Mouse (Mus musculus) neural tube, embryonic 15.5 days (tissue): ENCODE results near the gene Nrp2. TPM values are rescaled to one million over a fixed set of nuclear protein-coding genes. Genes with fewer than 3 reads are reported as not detected.

Experiments
- ATAC-seq: fragments of 200-750 bp; cut with Nextera tagmentation; 2 replicates; pipeline ENCODE4 v1.8.0; 2017; ENCODE audit warnings: mild to moderate bottlenecking, moderate TSS enrichment, moderate library complexity; ENCODE audit not compliant: low FRiP score
- H3K27ac ChIP-seq: fragments of 300-500 bp; sonication (generic); replicated peaks from 2 replicates; pipeline ENCODE4 v1.5.1; 2015; ENCODE audit warnings: mild to moderate bottlenecking, inconsistent platforms
- H3K27me3 ChIP-seq: fragments of 300-500 bp; sonication (generic); replicated peaks from 2 replicates; pipeline ENCODE4 v1.6.1; 2015; ENCODE audit warnings: inconsistent platforms
- H3K36me3 ChIP-seq: fragments of 300-500 bp; sonication (generic); 2 replicates; pipeline ENCODE4 v1.6.1; 2015; ENCODE audit warnings: inconsistent platforms
- H3K4me1 ChIP-seq: fragments of 300-500 bp; sonication (generic); 2 replicates; pipeline ENCODE4 v1.6.1; 2015; ENCODE audit warnings: inconsistent platforms
- H3K4me2 ChIP-seq: fragments of 300-500 bp; sonication (generic); 2 replicates; pipeline ENCODE4 v1.6.1; 2015; ENCODE audit warnings: inconsistent platforms, mild to moderate bottlenecking, moderate library complexity
- H3K4me3 ChIP-seq: fragments of 300-500 bp; sonication (generic); replicated peaks from 2 replicates; pipeline ENCODE4 v1.5.1; 2015; ENCODE audit warnings: mild to moderate bottlenecking, inconsistent platforms
- H3K9ac ChIP-seq: fragments of 300-500 bp; sonication (generic); replicated peaks from 2 replicates; pipeline ENCODE4 v1.6.1; 2015; ENCODE audit warnings: mild to moderate bottlenecking, inconsistent platforms
- H3K9me3 ChIP-seq: fragments of 300-500 bp; sonication (generic); replicated peaks from 2 replicates; pipeline ENCODE4 v1.6.1; 2016; ENCODE audit warnings: inconsistent platforms
- WGBS: fragments of 180-500 bp; shearing (Covaris S2); methylation state at CpG from one replicate; pipeline ENCODE4 v1.1.7; 2015; ENCODE audit warnings: mixed read lengths; 5-methylcytosine and 5-hydroxymethylcytosine counted together
- polyA plus RNA-seq: library from polyadenylated mRNA; unstranded; fragments of >200 nt; fragmentation: Nextera tagmentation; extraction: Ambion mirVana; gene quantifications from 2 replicates; pipeline ENCODE4 v1.2.1, GENCODE M21; 2015

The Nrp2 gene
- polyA plus RNA-seq, 1 experiment from 2014 or later, result 35.6 TPM

DNA sequence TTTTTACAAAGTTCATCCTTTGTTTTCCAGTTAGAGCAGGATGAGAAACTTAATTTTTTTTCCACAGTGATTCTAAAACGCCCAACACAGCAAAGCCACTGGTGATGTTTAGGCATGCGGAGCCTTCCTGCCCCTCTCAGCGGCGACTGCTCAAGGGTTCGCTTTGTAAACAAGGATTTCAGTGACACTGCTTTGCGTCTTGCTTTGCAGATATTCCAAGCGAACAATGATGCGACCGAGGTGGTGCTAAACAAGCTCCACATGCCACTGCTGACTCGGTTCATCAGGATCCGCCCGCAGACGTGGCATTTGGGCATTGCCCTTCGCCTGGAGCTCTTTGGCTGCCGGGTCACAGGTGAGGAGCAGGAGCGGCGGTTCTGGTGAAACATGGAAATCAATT lies 57.5 kb downstream of the Nrp2 start:
- no peaks in the 10 kb centered on the region for H3K4me1 ChIP-seq
- H3K27ac ChIP-seq, result no peak overlapping the region
- no peak for ATAC-seq
- no peak overlapping the region for H3K4me3 ChIP-seq
- 87% methylated on average over 17 of the region's 17 CpGs for WGBS
- H3K4me2 ChIP-seq, result no peak overlapping the region
- H3K9ac ChIP-seq, result no peak overlapping the region
- peaks cover 18% of the 10 kb centered on the region for H3K36me3 ChIP-seq
- H3K27me3 ChIP-seq, result no peaks in the 10 kb centered on the region
- no peaks in the 10 kb centered on the region for H3K9me3 ChIP-seq

DNA sequence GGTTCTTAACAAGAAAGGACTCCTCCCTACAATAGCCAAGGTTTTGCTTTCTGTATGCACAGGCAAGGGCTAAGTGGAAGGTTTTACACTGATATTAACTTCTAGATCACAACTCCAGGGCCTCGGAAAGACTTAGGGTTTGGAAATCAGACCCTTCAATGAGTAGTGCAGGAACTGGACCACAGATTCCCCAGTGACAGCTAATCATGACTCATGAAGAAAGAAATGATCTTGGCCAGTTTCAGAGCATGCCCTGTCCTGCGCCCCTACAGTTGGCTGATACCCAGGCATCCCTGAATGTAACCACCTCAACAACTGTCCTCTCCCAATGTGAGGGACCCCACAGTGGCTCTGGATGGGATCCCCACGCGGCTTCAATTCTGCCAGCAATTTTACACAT lies 60.7 kb downstream of the Nrp2 start:
- H3K27me3 ChIP-seq, result no peaks in the 10 kb centered on the region
- H3K4me1 ChIP-seq, result no peaks in the 10 kb centered on the region
- peaks cover 24% of the 10 kb centered on the region for H3K36me3 ChIP-seq
- H3K9me3 ChIP-seq, result no peaks in the 10 kb centered on the region
- no peak overlapping the region for H3K27ac ChIP-seq
- H3K4me3 ChIP-seq, result no peak overlapping the region
- H3K9ac ChIP-seq, result no peak overlapping the region
- WGBS, result 99% methylated on average over 4 of the region's 4 CpGs
- no peak for ATAC-seq
- H3K4me2 ChIP-seq, result no peak overlapping the region

DNA sequence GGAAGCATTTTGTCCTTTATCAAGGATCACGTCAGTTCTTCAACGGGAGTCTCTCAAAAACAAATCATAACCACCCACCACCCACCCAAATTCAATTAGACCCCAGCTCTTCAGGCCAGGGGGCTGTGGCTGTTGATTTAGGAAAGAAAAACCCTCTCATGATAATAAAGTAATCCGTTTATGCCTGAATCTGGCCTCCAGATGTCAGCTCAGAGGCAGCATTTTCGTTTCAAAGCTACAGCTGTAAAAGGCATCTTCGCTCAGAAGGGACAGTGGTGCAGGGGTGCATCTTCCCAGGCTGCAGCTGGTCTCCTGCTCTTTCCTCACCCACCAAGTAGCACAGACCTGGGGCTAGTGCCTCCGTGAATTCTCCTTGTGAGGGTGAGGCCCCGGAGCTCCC lies 62.1 kb downstream of the Nrp2 start:
- no peak for ATAC-seq
- Histone ChIP-seq H3K27me3 (no peaks in the 10 kb centered on the region), H3K27ac (no peak overlapping the region), H3K4me3 (no peak overlapping the region), H3K9me3 (no peaks in the 10 kb centered on the region), H3K9ac (no peak overlapping the region), H3K4me1 (no peaks in the 10 kb centered on the region), H3K36me3 (peaks cover 24% of the 10 kb centered on the region), H3K4me2 (no peak overlapping the region)
- WGBS, result 56% methylated on average over 7 of the region's 7 CpGs

DNA sequence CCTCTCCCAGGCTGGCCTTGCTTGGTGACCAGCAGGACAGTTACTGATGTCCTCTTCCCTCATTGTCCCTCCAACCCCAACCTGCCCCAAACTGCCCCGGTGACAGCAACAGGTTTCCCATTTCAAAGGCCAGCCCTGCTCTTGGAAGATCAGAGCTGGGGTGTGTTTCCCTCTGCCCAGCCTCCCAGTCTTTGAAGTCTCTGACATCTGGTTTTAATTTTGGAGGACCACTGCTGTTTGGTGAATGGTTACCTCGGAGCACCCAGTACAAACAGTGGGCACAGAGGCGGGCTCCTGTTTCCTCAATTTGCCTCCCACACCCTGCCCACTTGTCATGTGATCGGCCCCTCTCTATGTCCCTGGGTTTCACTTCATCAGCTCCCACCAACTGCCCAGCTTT lies 63.7 kb downstream of the Nrp2 start:
- no peak overlapping the region for H3K27ac ChIP-seq
- H3K4me3 ChIP-seq, result no peak overlapping the region
- no peaks in the 10 kb centered on the region for H3K9me3 ChIP-seq
- 38% methylated on average over 4 of the region's 4 CpGs for WGBS
- no peak for ATAC-seq
- no peak overlapping the region for H3K4me2 ChIP-seq
- peaks cover 24% of the 10 kb centered on the region for H3K36me3 ChIP-seq
- H3K9ac ChIP-seq, result no peak overlapping the region
- no peaks in the 10 kb centered on the region for H3K4me1 ChIP-seq
- no peaks in the 10 kb centered on the region for H3K27me3 ChIP-seq

GRCm38 (mm10) chr1:62767611-62768010 lies 64.5 kb downstream of the Nrp2 start:
- no peaks in the 10 kb centered on the region for H3K9me3 ChIP-seq
- no peak for ATAC-seq
- H3K4me2 ChIP-seq, result no peak overlapping the region
- no peak overlapping the region for H3K9ac ChIP-seq
- no peak overlapping the region for H3K27ac ChIP-seq
- no peaks in the 10 kb centered on the region for H3K4me1 ChIP-seq
- H3K36me3 ChIP-seq, result peaks cover 25% of the 10 kb centered on the region
- H3K27me3 ChIP-seq, result no peaks in the 10 kb centered on the region
- no peak overlapping the region for H3K4me3 ChIP-seq
- 88% methylated on average over 9 of the region's 9 CpGs for WGBS

DNA sequence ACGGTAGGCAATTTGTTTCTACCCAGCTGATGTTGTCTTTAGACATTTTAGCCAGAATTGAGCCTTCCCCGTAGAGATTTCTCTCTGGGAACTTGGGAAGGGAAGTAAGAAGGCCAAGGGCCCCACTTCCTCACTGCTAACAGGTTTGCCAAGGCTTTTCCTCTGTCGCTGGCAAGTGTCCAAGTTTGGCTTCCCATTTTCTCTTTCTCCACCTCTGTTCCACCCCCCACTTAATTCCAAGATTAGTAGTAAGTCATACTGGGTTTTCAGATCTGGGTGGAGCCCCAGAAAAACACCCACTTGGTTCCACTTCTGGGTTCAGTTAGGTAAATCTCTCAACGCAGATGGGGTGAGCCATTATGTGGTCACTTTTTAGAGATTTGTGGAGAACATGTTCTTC lies 67.5 kb downstream of the Nrp2 start:
- Histone ChIP-seq H3K9ac (no peak overlapping the region), H3K27ac (no peak overlapping the region), H3K36me3 (peaks cover 12% of the 10 kb centered on the region; the same call in 1 of the 2 replicates), H3K4me1 (0 out of 2 replicates have a peak, but pooled peaks cover 7% of the 10 kb centered on the region), H3K4me3 (no peak overlapping the region), H3K27me3 (no peaks in the 10 kb centered on the region), H3K4me2 (no peak overlapping the region), H3K9me3 (no peaks in the 10 kb centered on the region)
- ATAC-seq, result no peak
- 89% methylated on average over 4 of the region's 4 CpGs for WGBS

- H3K9me3 ChIP-seq, result no peaks in the 10 kb centered on the region
- 85% methylated on average over 4 of the region's 4 CpGs for WGBS
- H3K27me3 ChIP-seq, result no peaks in the 10 kb centered on the region
- ATAC-seq, result no peak
- peaks cover 9% of the 10 kb centered on the region; the same call in 1 of the 2 replicates for H3K36me3 ChIP-seq
- H3K4me1 ChIP-seq, result peaks cover 14% of the 10 kb centered on the region; the same call in 1 of the 2 replicates
- H3K27ac ChIP-seq, result no peak overlapping the region
- no peak overlapping the region for H3K4me3 ChIP-seq
- H3K4me2 ChIP-seq, result no peak overlapping the region
- H3K9ac ChIP-seq, result no peak overlapping the region
Measured at GRCm38 (mm10) chr1:62772391-62772790, 69.3 kb downstream of the Nrp2 start.

DNA sequence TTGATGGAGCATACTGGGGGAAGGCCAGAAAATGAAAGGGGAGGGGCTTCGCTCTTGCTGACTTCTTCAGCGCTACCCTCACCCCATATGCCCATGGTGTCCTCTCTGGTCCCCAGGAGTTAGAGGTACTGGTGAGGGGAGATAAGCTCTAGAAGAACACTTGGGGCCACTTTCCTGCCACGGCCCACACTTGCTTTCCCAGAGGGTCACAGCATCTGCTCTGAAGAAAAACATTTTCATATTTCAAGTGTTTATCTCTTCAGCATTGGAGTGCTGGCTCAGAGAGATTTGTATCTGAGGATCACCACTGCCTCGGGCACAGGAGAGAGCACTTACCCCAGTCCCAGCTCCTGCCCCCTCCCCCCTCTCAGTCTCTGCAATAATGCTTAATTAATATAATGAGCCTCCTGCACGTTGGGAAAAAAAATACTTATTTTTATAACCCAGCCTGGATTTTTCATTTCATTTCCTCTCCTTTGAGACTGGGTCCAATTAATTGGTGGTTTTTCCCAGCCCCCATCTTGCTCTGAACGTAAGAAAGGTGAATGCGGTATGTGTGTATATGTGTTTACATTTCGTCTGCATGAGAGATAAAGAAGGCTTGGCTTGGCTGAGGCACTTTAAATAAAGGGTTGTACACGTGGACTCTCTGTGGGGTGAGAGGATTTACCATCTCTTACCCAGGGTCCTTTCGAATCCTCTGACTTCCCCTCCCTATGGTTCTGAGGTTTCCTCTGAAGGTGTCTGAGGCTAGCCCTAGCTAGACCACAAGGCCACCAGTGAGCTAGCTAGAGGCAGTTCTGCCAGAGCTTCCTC lies 70.2 kb downstream of the Nrp2 start:
- Histone ChIP-seq H3K36me3 (peaks cover 6% of the 10 kb centered on the region; the same call in 1 of the 2 replicates), H3K4me1 (peaks cover 20% of the 10 kb centered on the region), H3K27ac (no peak overlapping the region; the same call in 1 of the 2 replicates), H3K4me2 (no peak overlapping the region), H3K27me3 (no peaks in the 10 kb centered on the region), H3K9me3 (no peaks in the 10 kb centered on the region), H3K9ac (no peak overlapping the region), H3K4me3 (no peak overlapping the region)
- no peak for ATAC-seq
- 72% methylated on average over 10 of the region's 10 CpGs for WGBS

DNA sequence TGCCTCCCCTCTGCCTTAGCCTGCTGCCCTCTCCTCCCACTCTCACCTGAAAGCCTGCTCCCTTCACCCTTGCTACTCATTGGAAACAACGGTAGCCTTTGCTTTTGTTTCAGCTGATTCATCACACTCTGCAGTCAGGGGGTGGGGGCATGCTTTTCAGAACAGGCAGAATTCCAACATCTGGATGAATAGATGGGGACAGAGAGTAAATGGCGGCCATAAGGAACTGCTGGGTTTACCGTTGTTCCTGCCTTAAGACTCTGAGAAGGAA lies 70.8 kb downstream of the Nrp2 start:
- no peaks in the 10 kb centered on the region for H3K9me3 ChIP-seq
- no peak overlapping the region for H3K27ac ChIP-seq
- no peak overlapping the region for H3K9ac ChIP-seq
- no peak overlapping the region for H3K4me3 ChIP-seq
- WGBS, result 45% methylated on average over 3 of the region's 3 CpGs
- no peaks in the 10 kb centered on the region for H3K27me3 ChIP-seq
- no peak for ATAC-seq
- H3K4me2 ChIP-seq, result no peak overlapping the region
- peaks cover 20% of the 10 kb centered on the region for H3K4me1 ChIP-seq
- peaks cover 7% of the 10 kb centered on the region for H3K36me3 ChIP-seq

- H3K4me3 ChIP-seq, result no peak overlapping the region
- peaks cover 14% of the 10 kb centered on the region for H3K36me3 ChIP-seq
- ATAC-seq, result no peak
- H3K4me1 ChIP-seq, result peaks cover 22% of the 10 kb centered on the region
- WGBS, result 61% methylated on average over 11 of the region's 11 CpGs
- H3K27ac ChIP-seq, result no peak overlapping the region
- H3K9ac ChIP-seq, result no peak overlapping the region
- no peak overlapping the region for H3K4me2 ChIP-seq
- no peaks in the 10 kb centered on the region for H3K9me3 ChIP-seq
- H3K27me3 ChIP-seq, result no peaks in the 10 kb centered on the region
Measured at GRCm38 (mm10) chr1:62774288-62775218, 71.5 kb downstream of the Nrp2 start.

GRCm38 (mm10) chr1:62777320-62778235 lies 74.5 kb downstream of the Nrp2 start:
- Histone ChIP-seq H3K36me3 (peaks cover 9% of the 10 kb centered on the region), H3K27me3 (no peaks in the 10 kb centered on the region; the same call in 1 of the 2 replicates), H3K4me2 (no peak overlapping the region), H3K27ac (peak overlapping the region; percentile 18; the same call in 1 of the 2 replicates), H3K9ac (no peak overlapping the region), H3K4me3 (no peak overlapping the region), H3K4me1 (peaks cover 32% of the 10 kb centered on the region), H3K9me3 (no peaks in the 10 kb centered on the region)
- WGBS, result 36% methylated on average over 17 of the region's 17 CpGs
- no peak for ATAC-seq
